30 mouse cellular contexts compared by ENCODE assay signal in genomic region chrX:159912061-159912460, GRCm38 (mm10).
DNase-seq lines count a peak whose midpoint lies in the region; ATAC-seq and TF ChIP-seq lines count a peak whose summit lies in the region.
"Had no signal": no experiment of that assay in that cellular context is flagged by ENCODE, and none has a peak within 500 bp of the region (broad histone marks: within the 10 kb centered on the region; RNA-seq: fewer than 3 reads in every experiment).

No protein-coding gene starts in this region.

- H3K27me3 ChIP-seq in heart, embryonic 12.5 days (replicated peaks), result no peaks in the 10 kb centered on the region
- H3K27me3 ChIP-seq: embryonic facial prominence, embryonic 15.5 days; hindbrain, embryonic 15.5 days; liver, embryonic 12.5 days had no signal

- DNase-seq in 3T3-L1 (ENCODE audit: low read depth, low spot score) (peak; percentile 17), 416B (ENCODE audit: low read depth) (peak; percentile 55)
- DNase-seq in layer of hippocampus, postnatal 36 days, result no peak
- DNase-seq: cerebellum, adult 11-12 months; cerebellum, adult 9-11 months; gastrocnemius, adult 2 months; gastrocnemius, postnatal 36 days; heart, adult 2 months; heart, postnatal 14 days; kidney, adult 2 months; kidney, postnatal 36 days; left cerebral cortex, postnatal 4 days; liver, postnatal 0 days; lung, postnatal 36 days; right cerebral cortex, postnatal 25 days; spleen, adult 18-20 months; thymus, postnatal 14 days had no signal

- H3K27ac ChIP-seq in embryonic fibroblast, embryonic 13.5 days (ENCODE audit: insufficient read depth, low read length), result peak overlapping the region; percentile 73
- H3K27ac ChIP-seq in heart, embryonic 12.5 days (ENCODE audit: poor library complexity, severe bottlenecking), result no peak overlapping the region
- H3K27ac ChIP-seq: embryonic facial prominence, embryonic 15.5 days; gastrocnemius, adult 2 months; heart, adult 2 months; hindbrain, embryonic 10.5 days; hindbrain, embryonic 15.5 days; layer of hippocampus, adult 2 months; liver, embryonic 12.5 days; midbrain, embryonic 10.5 days; midbrain, embryonic 15.5 days had no signal

- ATAC-seq in megakaryocyte progenitor cell, adult 5-6 weeks (replicated peaks; ENCODE audit: poor library complexity), result peak; percentile 50
- ATAC-seq in heart, embryonic 12.5 days (ENCODE audit: insufficient number of reproducible peaks, low FRiP score), result no peak
- ATAC-seq: forebrain, embryonic 14.5 days; liver, embryonic 12.5 days; liver, postnatal 0 days; midbrain, embryonic 15.5 days; Patski had no signal

- 72% methylated on average over 3 of the region's 3 CpGs for WGBS in heart, embryonic 12.5 days

- H3K9ac ChIP-seq in heart, embryonic 12.5 days, result no peak overlapping the region
- H3K9ac ChIP-seq: embryonic facial prominence, embryonic 15.5 days; hindbrain, embryonic 15.5 days; liver, embryonic 12.5 days; liver, postnatal 0 days; midbrain, embryonic 15.5 days had no signal

- H3K4me3 ChIP-seq in embryonic fibroblast, embryonic 13.5 days (ENCODE audit: insufficient read depth, low read length), result no peak overlapping the region
- no peak overlapping the region for H3K4me3 ChIP-seq in heart, embryonic 12.5 days
- H3K4me3 ChIP-seq: embryonic facial prominence, embryonic 15.5 days; gastrocnemius, adult 2 months; heart, adult 2 months; hindbrain, embryonic 10.5 days; hindbrain, embryonic 15.5 days; layer of hippocampus, adult 2 months; liver, embryonic 12.5 days; midbrain, embryonic 10.5 days; midbrain, embryonic 15.5 days had no signal

- H3K36me3 ChIP-seq in heart, embryonic 12.5 days, result no peaks in the 10 kb centered on the region
- H3K36me3 ChIP-seq: embryonic facial prominence, embryonic 15.5 days; hindbrain, embryonic 10.5 days; hindbrain, embryonic 15.5 days; liver, embryonic 12.5 days; midbrain, embryonic 10.5 days; midbrain, embryonic 15.5 days had no signal

- H3K9me3 ChIP-seq in heart, embryonic 12.5 days (replicated peaks), result no peaks in the 10 kb centered on the region
- H3K9me3 ChIP-seq: embryonic facial prominence, embryonic 15.5 days; G1E; hindbrain, embryonic 10.5 days; hindbrain, embryonic 15.5 days; liver, embryonic 12.5 days; midbrain, embryonic 10.5 days; midbrain, embryonic 15.5 days had no signal

- no peak for TF ChIP-seq POLR2A in embryonic fibroblast, embryonic 13.5 days (IDR thresholded peaks at IDR 0.05; ENCODE audit: low read depth, low read length)

- 0 out of 2 replicates have a peak, but pooled peaks cover 3% of the 10 kb centered on the region for H3K4me1 ChIP-seq in embryonic fibroblast, embryonic 13.5 days (ENCODE audit: control insufficient read depth, insufficient read depth, low read length)
- H3K4me1 ChIP-seq in heart, embryonic 12.5 days (replicated peaks), result peaks cover 6% of the 10 kb centered on the region; the same call in 1 of the 2 replicates
- H3K4me1 ChIP-seq: embryonic facial prominence, embryonic 15.5 days; hindbrain, embryonic 10.5 days; hindbrain, embryonic 15.5 days; midbrain, embryonic 15.5 days had no signal

- no peak for TF ChIP-seq CTCF in embryonic fibroblast, embryonic 13.5 days (IDR thresholded peaks at IDR 0.05; ENCODE audit: borderline replicate concordance, insufficient read depth, low read length)

- H3K4me2 ChIP-seq in heart, embryonic 12.5 days, result no peak overlapping the region
- H3K4me2 ChIP-seq: embryonic facial prominence, embryonic 15.5 days; hindbrain, embryonic 15.5 days; liver, embryonic 12.5 days; midbrain, embryonic 15.5 days had no signal

Comparison
In these comparisons a context has a peak if more than half of its experiments do, and no peak if none do; other contexts are left out.
1. DNase-seq: peak in 3T3-L1 (single experiment) and 416B (single experiment); none in layer of hippocampus, postnatal 36 days (0 of 2).